Mouse (Mus musculus): ENCODE results near the gene Tcf23. TPM values are rescaled to one million over a fixed set of nuclear protein-coding genes. Genes with fewer than 3 reads are reported as not detected.
A peak's percentile ranks its signal among the peaks of the same experiment; 100 is the strongest.

Tcf23 gene
- polyA plus RNA-seq, 1 experiment = 0.34 TPM

- no peak overlapping the region for H3K27ac ChIP-seq (ENCODE audit: insufficient read depth, low read length)
- no peak overlapping the region for H3K4me3 ChIP-seq (ENCODE audit: extremely low read depth, insufficient read depth, insufficient read length)
- no peak for DNase-seq (ENCODE audit: low read depth in 1 of 2, low spot score in 2 of 2)
- no peak for TF ChIP-seq POLR2A (IDR thresholded peaks at IDR 0.05; ENCODE audit: low read depth, low read length)
- peaks cover 6% of the 10 kb centered on the region for H3K27me3 ChIP-seq (ENCODE audit: control insufficient read depth, insufficient read depth, low read length)
- peaks cover 5% of the 10 kb centered on the region for H3K36me3 ChIP-seq (ENCODE audit: control insufficient read depth, insufficient read depth, low read length)
- peaks cover 6% of the 10 kb centered on the region for H3K4me1 ChIP-seq (ENCODE audit: control insufficient read depth, insufficient read depth, insufficient read length)
- WGBS = 50% methylated on average over 5 of the region's 5 CpGs
Observed at GRCm38 (mm10) chr5:30948620-30949019, 19.8 kb upstream of the Tcf23 start.

GRCm38 (mm10) chr5:30949654-30950326 lies 18.7 kb upstream of the Tcf23 start:
- Histone ChIP-seq H3K27ac (ENCODE audit: insufficient read depth, low read length) (peak overlapping the region; percentile 12), H3K4me1 (ENCODE audit: control insufficient read depth, insufficient read depth, insufficient read length) (peaks cover 6% of the 10 kb centered on the region), H3K4me3 (ENCODE audit: extremely low read depth, insufficient read depth, insufficient read length) (peak overlapping the region; percentile 85), H3K27me3 (ENCODE audit: control insufficient read depth, insufficient read depth, low read length) (peaks cover 6% of the 10 kb centered on the region), H3K36me3 (ENCODE audit: control insufficient read depth, insufficient read depth, low read length) (peaks cover 15% of the 10 kb centered on the region)
- under 1% methylated on average over 31 of the region's 31 CpGs for WGBS
- peak; percentile 7; the same call in 1 of the 2 replicates for TF ChIP-seq POLR2A (IDR thresholded peaks at IDR 0.05; ENCODE audit: low read depth, low read length)
- no peak for TF ChIP-seq CTCF (IDR thresholded peaks at IDR 0.05; ENCODE audit: extremely low read depth, insufficient read depth, insufficient read length, insufficient replicate concordance)
- peak; percentile 59 to 90 for DNase-seq (ENCODE audit: low read depth in 1 of 2, low spot score in 2 of 2)

- no peak for TF ChIP-seq POLR2A (IDR thresholded peaks at IDR 0.05; ENCODE audit: low read depth, low read length)
- TF ChIP-seq CTCF (IDR thresholded peaks at IDR 0.05; ENCODE audit: extremely low read depth, insufficient read depth, insufficient read length, insufficient replicate concordance) = no peak
- H3K4me3 ChIP-seq (ENCODE audit: extremely low read depth, insufficient read depth, insufficient read length) = peak overlapping the region; percentile 85
- peaks cover 3% of the 10 kb centered on the region; the same call in 1 of the 2 replicates for H3K4me1 ChIP-seq (ENCODE audit: control insufficient read depth, insufficient read depth, insufficient read length)
- peaks cover 22% of the 10 kb centered on the region for H3K36me3 ChIP-seq (ENCODE audit: control insufficient read depth, insufficient read depth, low read length)
- H3K27me3 ChIP-seq (ENCODE audit: control insufficient read depth, insufficient read depth, low read length) = no peaks in the 10 kb centered on the region
- WGBS = 64% methylated on average over 4 of the region's 4 CpGs
- DNase-seq (ENCODE audit: low read depth in 1 of 2, low spot score in 2 of 2) = no peak
- no peak overlapping the region for H3K27ac ChIP-seq (ENCODE audit: insufficient read depth, low read length)
Observed at GRCm38 (mm10) chr5:30950451-30950850, 18.0 kb upstream of the Tcf23 start.

- peaks cover 3% of the 10 kb centered on the region; the same call in 1 of the 2 replicates for H3K4me1 ChIP-seq (ENCODE audit: control insufficient read depth, insufficient read depth, insufficient read length)
- H3K27me3 ChIP-seq (ENCODE audit: control insufficient read depth, insufficient read depth, low read length) = no peaks in the 10 kb centered on the region
- no peak for DNase-seq (ENCODE audit: low read depth in 1 of 2, low spot score in 2 of 2)
- no peak overlapping the region for H3K27ac ChIP-seq (ENCODE audit: insufficient read depth, low read length)
- 97% methylated on average over 2 of the region's 2 CpGs for WGBS
- TF ChIP-seq CTCF (IDR thresholded peaks at IDR 0.05; ENCODE audit: extremely low read depth, insufficient read depth, insufficient read length, insufficient replicate concordance) = no peak
- TF ChIP-seq POLR2A (IDR thresholded peaks at IDR 0.05; ENCODE audit: low read depth, low read length) = no peak
- no peak overlapping the region for H3K4me3 ChIP-seq (ENCODE audit: extremely low read depth, insufficient read depth, insufficient read length)
- peaks cover 25% of the 10 kb centered on the region for H3K36me3 ChIP-seq (ENCODE audit: control insufficient read depth, insufficient read depth, low read length)
Observed at GRCm38 (mm10) chr5:30950922-30951321, 17.5 kb upstream of the Tcf23 start.

- WGBS = 81% methylated on average over 6 of the region's 6 CpGs
- DNase-seq (ENCODE audit: low read depth in 1 of 2, low spot score in 2 of 2) = no peak
- H3K4me3 ChIP-seq (ENCODE audit: extremely low read depth, insufficient read depth, insufficient read length) = no peak overlapping the region
- peaks cover 25% of the 10 kb centered on the region for H3K36me3 ChIP-seq (ENCODE audit: control insufficient read depth, insufficient read depth, low read length)
- H3K4me1 ChIP-seq (ENCODE audit: control insufficient read depth, insufficient read depth, insufficient read length) = peaks cover 3% of the 10 kb centered on the region; the same call in 1 of the 2 replicates
- no peak for TF ChIP-seq POLR2A (IDR thresholded peaks at IDR 0.05; ENCODE audit: low read depth, low read length)
- no peak for TF ChIP-seq CTCF (IDR thresholded peaks at IDR 0.05; ENCODE audit: extremely low read depth, insufficient read depth, insufficient read length, insufficient replicate concordance)
- H3K27me3 ChIP-seq (ENCODE audit: control insufficient read depth, insufficient read depth, low read length) = no peaks in the 10 kb centered on the region
- no peak overlapping the region for H3K27ac ChIP-seq (ENCODE audit: insufficient read depth, low read length)
Observed at GRCm38 (mm10) chr5:30951706-30952105, 16.8 kb upstream of the Tcf23 start.

GRCm38 (mm10) chr5:30952551-30952950 lies 15.9 kb upstream of the Tcf23 start:
- Histone ChIP-seq H3K27ac (ENCODE audit: insufficient read depth, low read length) (no peak overlapping the region), H3K36me3 (ENCODE audit: control insufficient read depth, insufficient read depth, low read length) (peaks cover 25% of the 10 kb centered on the region), H3K27me3 (ENCODE audit: control insufficient read depth, insufficient read depth, low read length) (no peaks in the 10 kb centered on the region), H3K4me3 (ENCODE audit: extremely low read depth, insufficient read depth, insufficient read length) (no peak overlapping the region), H3K4me1 (ENCODE audit: control insufficient read depth, insufficient read depth, insufficient read length) (peaks cover 3% of the 10 kb centered on the region; the same call in 1 of the 2 replicates)
- TF ChIP-seq POLR2A (IDR thresholded peaks at IDR 0.05; ENCODE audit: low read depth, low read length) (no peak), CTCF (IDR thresholded peaks at IDR 0.05; ENCODE audit: extremely low read depth, insufficient read depth, insufficient read length, insufficient replicate concordance) (no peak)
- DNase-seq (ENCODE audit: low read depth in 1 of 2, low spot score in 2 of 2) = no peak
- 80% methylated on average over 5 of the region's 5 CpGs for WGBS

GRCm38 (mm10) chr5:30954065-30954464 lies 14.4 kb upstream of the Tcf23 start:
- DNase-seq (ENCODE audit: low read depth in 1 of 2, low spot score in 2 of 2) = no peak
- peaks cover 15% of the 10 kb centered on the region; the same call in 1 of the 2 replicates for H3K4me1 ChIP-seq (ENCODE audit: control insufficient read depth, insufficient read depth, insufficient read length)
- no peaks in the 10 kb centered on the region for H3K27me3 ChIP-seq (ENCODE audit: control insufficient read depth, insufficient read depth, low read length)
- no peak overlapping the region for H3K27ac ChIP-seq (ENCODE audit: insufficient read depth, low read length)
- H3K4me3 ChIP-seq (ENCODE audit: extremely low read depth, insufficient read depth, insufficient read length) = no peak overlapping the region
- H3K36me3 ChIP-seq (ENCODE audit: control insufficient read depth, insufficient read depth, low read length) = peaks cover 35% of the 10 kb centered on the region
- no peak for TF ChIP-seq POLR2A (IDR thresholded peaks at IDR 0.05; ENCODE audit: low read depth, low read length)
- TF ChIP-seq CTCF (IDR thresholded peaks at IDR 0.05; ENCODE audit: extremely low read depth, insufficient read depth, insufficient read length, insufficient replicate concordance) = no peak
- 94% methylated on average over 6 of the region's 6 CpGs for WGBS
